Mouse (Mus musculus): ENCODE data around the gene Gm45799.

Gm45799 gene

GRCm38 (mm10) chr7:105640233-105640893 is at the start of gene Gm45799, which contains the start of gene Arfip2:
TSS of gene Gm45799 (plus strand) at chr7:105640552.
TSS of gene Arfip2 (minus strand) at chr7:105640416.
- peak; percentile 95 to 96 for DNase-seq

GRCm38 (mm10) chr7:105602860-105603623 is 37.3 kb upstream of the Gm45799 start:
- peak; percentile 73 to 87 for DNase-seq

GRCm38 (mm10) chr7:105608467-105608866 is 31.9 kb upstream of the Gm45799 start:
- DNase-seq = no peak

GRCm38 (mm10) chr7:105611767-105612166 is 28.6 kb upstream of the Gm45799 start:
- DNase-seq = no peak

GRCm38 (mm10) chr7:105614400-105614799 is 26.0 kb upstream of the Gm45799 start:
- DNase-seq = no peak

- no peak for DNase-seq
Measured at GRCm38 (mm10) chr7:105615720-105616119, 24.6 kb upstream of the Gm45799 start.

- no peak for DNase-seq
Measured at GRCm38 (mm10) chr7:105616561-105616960, 23.8 kb upstream of the Gm45799 start.

GRCm38 (mm10) chr7:105617810-105618209 is 22.5 kb upstream of the Gm45799 start:
- no peak for DNase-seq

- DNase-seq = no peak
Measured at GRCm38 (mm10) chr7:105619701-105620100, 20.7 kb upstream of the Gm45799 start.

- DNase-seq = peak in 1 of 2 experiments; percentile 3
Measured at GRCm38 (mm10) chr7:105621053-105621452, 19.3 kb upstream of the Gm45799 start.

- peak in 1 of 2 experiments; percentile 2 for DNase-seq
Measured at GRCm38 (mm10) chr7:105621646-105622292, 18.6 kb upstream of the Gm45799 start.

- peak; percentile 81 to 82 for DNase-seq
Measured at GRCm38 (mm10) chr7:105625397-105625796, 15.0 kb upstream of the Gm45799 start.

GRCm38 (mm10) chr7:105628633-105629032 is 11.7 kb upstream of the Gm45799 start:
- peak in 1 of 2 experiments; percentile 48 for DNase-seq

GRCm38 (mm10) chr7:105632551-105632972 is 7.8 kb upstream of the Gm45799 start:
- peak; percentile 84 for DNase-seq

GRCm38 (mm10) chr7:105633127-105633800 is 7.1 kb upstream of the Gm45799 start, which contains the start of gene Trim3:
TSS of gene Trim3 (minus strand) at chr7:105633571.
- peak; percentile 95 to 99 for DNase-seq

- DNase-seq = no peak
Measured at GRCm38 (mm10) chr7:105633801-105634135, 6.6 kb upstream of the Gm45799 start.

- DNase-seq = peak in 1 of 2 experiments; percentile 9
Measured at GRCm38 (mm10) chr7:105634272-105634920, 6.0 kb upstream of the Gm45799 start.

GRCm38 (mm10) chr7:105635726-105636125 is 4.6 kb upstream of the Gm45799 start:
- peak in 1 of 2 experiments; percentile 5 for DNase-seq

- DNase-seq = no peak
Measured at GRCm38 (mm10) chr7:105638776-105639175, 1.6 kb upstream of the Gm45799 start.

GRCm38 (mm10) chr7:105639304-105639703 is 1.0 kb upstream of the Gm45799 start:
- no peak for DNase-seq

- no peak for DNase-seq
Measured at GRCm38 (mm10) chr7:105639756-105640155, 596 bp upstream of the Gm45799 start, which contains the start of gene Timm10b. TSS of gene Timm10b (plus strand) at chr7:105640056.

GRCm38 (mm10) chr7:105640894-105641255 is 523 bp downstream of the Gm45799 start:
- peak in 1 of 2 experiments; percentile 57 for DNase-seq
